Mouse (Mus musculus) C2C12 (cell line): Measurements from ENCODE around the gene Mum1.

Source experiments
- CEBPB ChIP-seq: IDR thresholded peaks from one replicate; pipeline ENCODE4 v1.6.1; 2011; ENCODE audit warnings: low read depth, mild to moderate bottlenecking, control low read depth, moderate library complexity
- CTCF ChIP-seq: IDR thresholded peaks from one replicate; pipeline ENCODE4 v1.5.1; 2011; ENCODE audit not compliant: control insufficient read depth, insufficient read depth, insufficient read length

DNA sequence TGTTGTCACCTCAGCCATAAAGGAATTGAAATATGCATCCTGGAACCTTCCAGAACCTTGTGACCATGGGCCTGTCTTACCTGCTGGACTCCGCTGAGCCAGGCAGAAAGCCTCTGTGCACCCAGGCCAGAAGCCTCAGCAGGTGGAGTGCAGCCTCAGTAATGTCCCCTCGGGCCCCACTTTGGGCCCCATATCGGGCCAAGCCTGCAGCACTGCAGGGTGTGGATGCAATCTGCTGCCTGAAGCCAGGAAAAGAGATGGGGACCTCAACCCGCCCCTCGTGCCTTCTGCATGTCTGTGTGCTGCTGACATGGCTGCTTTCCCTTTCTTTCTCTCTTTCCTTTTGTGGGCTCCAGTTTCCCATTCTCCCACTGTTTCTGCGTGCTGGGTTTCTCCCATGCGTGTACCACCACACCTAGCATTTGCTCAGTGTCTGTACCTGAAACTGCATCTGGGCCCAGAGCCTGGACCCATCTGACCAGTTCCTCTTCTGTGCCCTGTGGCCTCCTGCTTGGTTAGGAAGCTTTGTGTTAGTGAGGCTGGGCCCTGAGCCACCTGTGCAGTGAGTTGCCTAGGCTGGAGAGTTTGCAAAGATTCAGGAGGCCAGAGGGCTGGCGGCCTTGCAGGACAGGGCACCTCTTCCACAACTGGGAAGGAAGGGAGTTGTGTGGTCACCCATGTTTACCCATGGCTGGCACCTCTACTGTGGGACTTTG is 45.8 kb downstream of the Mum1 start:
- TF ChIP-seq CEBPB = no peak
- no peak for TF ChIP-seq CTCF
